Mouse (Mus musculus) left cerebral cortex, postnatal 14 days (tissue): ENCODE measurements around the gene Tfb1m. TPM values are rescaled to one million over a fixed set of nuclear protein-coding genes. Genes with fewer than 3 reads are reported as not detected.

ENCODE experiments used
- DNase-seq, 2 experiments: peaks; one replicate each; pipeline ENCODE4 v3.0.0; 2021 to 2022; ENCODE audit warnings: low spot score in 2 of 2, mixed read lengths in 1 of 2
- intact Hi-C: fragments of 180-260 bp; cut with DNase I; formaldehyde crosslinking; loops from one replicate; pipeline ENCODE4 v1.15.1; 2025
- long read RNA-seq, 2 experiments: library from polyadenylated mRNA; stranded (forward); transcript quantifications; one replicate each; pipeline ENCODE4 v2.0.0; 2021
- total RNA-seq, 2 experiments: library from RNA; stranded (reverse); gene quantifications; 2 replicates each; pipeline ENCODE4 v1.2.3; 2021

Gene Tfb1m
- 1 to 10 TPM; 6.2 to 7.2 TPM for total RNA-seq
- long read RNA-seq, experiment 1, partial matches to known transcripts: 1 of 5 reads
- long read RNA-seq, experiment 1, other reads (novel, unspliced or antisense): 2 of 5 reads
- long read RNA-seq, experiment 2, partial matches to known transcripts: 0 of 2 reads
- long read RNA-seq, experiment 2, other reads (novel, unspliced or antisense): 1 of 2 reads

- peak; percentile 97 to 99 for DNase-seq
- intact Hi-C loops: no loop called here
Measured at GRCm38 (mm10) chr17:3557331-3558311, at the start of gene Tfb1m. TSS of gene Tfb1m (minus strand) at chr17:3557781.

- intact Hi-C loops: no loop called here
- DNase-seq: no peak
Measured at GRCm38 (mm10) chr17:3602954-3603672, 45.5 kb upstream of the Tfb1m start.

GRCm38 (mm10) chr17:3598393-3598792 is 40.8 kb upstream of the Tfb1m start:
- intact Hi-C loops: no loop called here
- DNase-seq: no peak

- intact Hi-C loops: no loop called here
- no peak for DNase-seq
Measured at GRCm38 (mm10) chr17:3597866-3598265, 40.3 kb upstream of the Tfb1m start.

GRCm38 (mm10) chr17:3597130-3597529 is 39.5 kb upstream of the Tfb1m start:
- intact Hi-C loops: no loop called here
- no peak for DNase-seq

- peak; percentile 74 to 88 for DNase-seq
- intact Hi-C loops: loop anchor here (2.0 kb wide), 1 partner anchor 222 kb away; no protein-coding TSS in a partner anchor
Measured at GRCm38 (mm10) chr17:3570876-3571275, 13.3 kb upstream of the Tfb1m start.

GRCm38 (mm10) chr17:3562405-3562804 is 4.8 kb upstream of the Tfb1m start:
- no peak for DNase-seq
- intact Hi-C loops: no loop called here

- intact Hi-C loops: no loop called here
- DNase-seq: peak; percentile 32 to 51
Measured at GRCm38 (mm10) chr17:3560534-3560933, 3.0 kb upstream of the Tfb1m start.

GRCm38 (mm10) chr17:3558356-3558870 is 832 bp upstream of the Tfb1m start:
- DNase-seq: no peak
- intact Hi-C loops: no loop called here

GRCm38 (mm10) chr17:3556251-3556650 is 1.3 kb downstream of the Tfb1m start:
- no peak for DNase-seq
- intact Hi-C loops: no loop called here

GRCm38 (mm10) chr17:3547725-3548124 is 9.9 kb downstream of the Tfb1m start:
- DNase-seq: no peak
- intact Hi-C loops: no loop called here

- intact Hi-C loops: no loop called here
- no peak for DNase-seq
Measured at GRCm38 (mm10) chr17:3541033-3541432, 16.5 kb downstream of the Tfb1m start.

- DNase-seq: no peak
- intact Hi-C loops: no loop called here
Measured at GRCm38 (mm10) chr17:3540304-3540703, 17.3 kb downstream of the Tfb1m start.

- peak in 1 of 2 experiments; percentile 52 for DNase-seq
- intact Hi-C loops: no loop called here
Measured at GRCm38 (mm10) chr17:3533425-3533824, 24.2 kb downstream of the Tfb1m start.

- intact Hi-C loops: no loop called here
- no peak for DNase-seq
Measured at GRCm38 (mm10) chr17:3532254-3532653, 25.3 kb downstream of the Tfb1m start, which contains the start of gene Cldn20. TSS of gene Cldn20 (plus strand) at chr17:3532554.

GRCm38 (mm10) chr17:3531641-3532040 is 25.9 kb downstream of the Tfb1m start:
- intact Hi-C loops: no loop called here
- DNase-seq: no peak

GRCm38 (mm10) chr17:3530549-3530948 is 27.0 kb downstream of the Tfb1m start:
- intact Hi-C loops: no loop called here
- DNase-seq: no peak

- intact Hi-C loops: no loop called here
- no peak for DNase-seq
Measured at GRCm38 (mm10) chr17:3529523-3529922, 28.1 kb downstream of the Tfb1m start.

- intact Hi-C loops: no loop called here
- DNase-seq: no peak
Measured at GRCm38 (mm10) chr17:3527841-3528471, 29.6 kb downstream of the Tfb1m start.
